In the genomic region with DNA sequence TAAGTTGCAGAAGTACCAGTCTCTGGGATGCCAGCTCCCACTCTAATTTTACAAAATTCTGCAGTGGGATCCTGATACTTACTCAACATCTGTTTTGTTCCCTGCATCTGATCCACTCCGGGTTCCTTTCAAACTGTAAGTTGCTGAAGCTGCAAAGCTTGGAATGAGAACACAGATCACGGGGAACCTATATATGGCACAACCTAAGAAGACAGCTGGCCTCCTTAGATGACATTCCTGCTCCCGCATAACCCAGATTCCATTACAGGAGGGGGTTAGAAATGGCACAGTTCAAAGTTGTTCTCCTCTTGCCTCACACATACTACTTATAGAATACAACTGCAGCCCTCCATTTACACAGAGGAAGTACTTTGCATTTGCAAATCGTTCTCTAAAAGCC, we compare ENCODE assay signal across 22 mouse cellular contexts.
A peak's percentile ranks its signal among the peaks of the same experiment; 100 is the strongest.
DNase-seq lines count a peak whose midpoint lies in the region; ATAC-seq and TF ChIP-seq lines count a peak whose summit lies in the region.
"Had no signal": no experiment of that assay in that cellular context is flagged by ENCODE, and none has a peak within 500 bp of the region (broad histone marks: within the 10 kb centered on the region; RNA-seq: fewer than 3 reads in every experiment).

No protein-coding gene starts in this region.

- no peak overlapping the region for H3K4me2 ChIP-seq in embryonic facial prominence, embryonic 14.5 days (ENCODE audit: low read depth, low read length)
- H3K4me2 ChIP-seq in heart, embryonic 15.5 days = peak overlapping the region; percentile 31; the same call in 1 of the 2 replicates
- H3K4me2 ChIP-seq in limb, embryonic 14.5 days (replicated peaks; ENCODE audit: low read depth, low read length, severe bottlenecking) = no peak overlapping the region
- H3K4me2 ChIP-seq: embryonic facial prominence, embryonic 13.5 days; limb, embryonic 12.5 days; liver, embryonic 15.5 days had no signal

- no peaks in the 10 kb centered on the region for H3K36me3 ChIP-seq in embryonic facial prominence, embryonic 14.5 days (ENCODE audit: control insufficient read depth, insufficient read depth, low read length)
- H3K36me3 ChIP-seq in embryonic facial prominence, embryonic 10.5 days (replicated peaks) = no peaks in the 10 kb centered on the region
- no peaks in the 10 kb centered on the region for H3K36me3 ChIP-seq in heart, embryonic 15.5 days
- H3K36me3 ChIP-seq in limb, embryonic 14.5 days (ENCODE audit: control insufficient read depth, insufficient read depth, low read length) = no peaks in the 10 kb centered on the region
- H3K36me3 ChIP-seq in limb, embryonic 10.5 days = no peaks in the 10 kb centered on the region
- H3K36me3 ChIP-seq: embryonic facial prominence, embryonic 13.5 days; G1E; limb, embryonic 12.5 days; liver, embryonic 15.5 days had no signal

- peak; percentile 47 for DNase-seq in embryonic facial prominence, embryonic 14.5 days (ENCODE audit: low spot score)
- DNase-seq in embryonic facial prominence, embryonic 10.5 days (ENCODE audit: low spot score) = no peak
- no peak for DNase-seq in heart, postnatal 36 days
- DNase-seq in limb, embryonic 14.5 days (ENCODE audit: low spot score) = peak; percentile 18
- no peak for DNase-seq in limb, embryonic 10.5 days (ENCODE audit: low spot score)
- DNase-seq in mesoderm, embryonic 11.5 days (ENCODE audit: low read depth, low spot score) = peak; percentile 12
- no peak for DNase-seq in urinary bladder, postnatal 36 days (ENCODE audit: low spot score in 2 of 2)
- DNase-seq: cerebellum, adult 9-10 months; gastrocnemius, adult 2 months; kidney, adult 18-20 months; kidney, postnatal 36 days; midbrain, embryonic 14.5 days; thymus, postnatal 14 days had no signal

- no peak overlapping the region for H3K9ac ChIP-seq in embryonic facial prominence, embryonic 14.5 days (ENCODE audit: low read depth, low read length)
- H3K9ac ChIP-seq in heart, embryonic 15.5 days = no peak overlapping the region
- no peak overlapping the region for H3K9ac ChIP-seq in limb, embryonic 14.5 days (ENCODE audit: low read depth, low read length, severe bottlenecking)
- H3K9ac ChIP-seq: embryonic facial prominence, embryonic 13.5 days; limb, embryonic 12.5 days; liver, embryonic 15.5 days had no signal

- WGBS in embryonic facial prominence, embryonic 14.5 days = 63% methylated on average over 4 of the region's 4 CpGs
- 82% methylated on average over 4 of the region's 4 CpGs for WGBS in embryonic facial prominence, embryonic 10.5 days
- 39% methylated on average over 4 of the region's 4 CpGs for WGBS in heart, embryonic 15.5 days
- 70% methylated on average over 4 of the region's 4 CpGs for WGBS in limb, embryonic 14.5 days
- WGBS in limb, embryonic 10.5 days = 82% methylated on average over 4 of the region's 4 CpGs

- H3K27me3 ChIP-seq in embryonic facial prominence, embryonic 14.5 days (replicated peaks; ENCODE audit: control insufficient read depth, insufficient read depth, low read length) = no peaks in the 10 kb centered on the region
- H3K27me3 ChIP-seq in embryonic facial prominence, embryonic 10.5 days (replicated peaks; ENCODE audit: low read depth, poor library complexity, severe bottlenecking) = no peaks in the 10 kb centered on the region
- H3K27me3 ChIP-seq in heart, embryonic 15.5 days = no peaks in the 10 kb centered on the region
- H3K27me3 ChIP-seq in limb, embryonic 14.5 days (ENCODE audit: control insufficient read depth, insufficient read depth, low read length) = no peaks in the 10 kb centered on the region
- H3K27me3 ChIP-seq in limb, embryonic 10.5 days (ENCODE audit: low read depth, poor library complexity, severe bottlenecking) = no peaks in the 10 kb centered on the region
- H3K27me3 ChIP-seq: embryonic facial prominence, embryonic 13.5 days; limb, embryonic 12.5 days; liver, embryonic 15.5 days had no signal

- no peak overlapping the region for H3K4me3 ChIP-seq in embryonic facial prominence, embryonic 14.5 days (ENCODE audit: low read depth, low read length)
- H3K4me3 ChIP-seq in embryonic facial prominence, embryonic 10.5 days = no peak overlapping the region
- no peak overlapping the region for H3K4me3 ChIP-seq in heart, embryonic 15.5 days
- no peak overlapping the region for H3K4me3 ChIP-seq in limb, embryonic 14.5 days (replicated peaks; ENCODE audit: low read length)
- no peak overlapping the region for H3K4me3 ChIP-seq in limb, embryonic 10.5 days
- H3K4me3 ChIP-seq: embryonic facial prominence, embryonic 13.5 days; gastrocnemius, adult 2 months; limb, embryonic 12.5 days; liver, embryonic 15.5 days had no signal

- H3K9me3 ChIP-seq in embryonic facial prominence, embryonic 14.5 days (ENCODE audit: control insufficient read depth, low read length) = no peaks in the 10 kb centered on the region
- no peaks in the 10 kb centered on the region for H3K9me3 ChIP-seq in embryonic facial prominence, embryonic 10.5 days
- H3K9me3 ChIP-seq in heart, embryonic 15.5 days (replicated peaks) = no peaks in the 10 kb centered on the region
- H3K9me3 ChIP-seq in limb, embryonic 14.5 days (ENCODE audit: control insufficient read depth, low read length) = no peaks in the 10 kb centered on the region
- H3K9me3 ChIP-seq in limb, embryonic 10.5 days (replicated peaks) = no peaks in the 10 kb centered on the region
- H3K9me3 ChIP-seq: embryonic facial prominence, embryonic 13.5 days; G1E; limb, embryonic 12.5 days; liver, embryonic 15.5 days had no signal

- no peak for TF ChIP-seq POLR2A in limb, embryonic 14.5 days (IDR thresholded peaks at IDR 0.05; ENCODE audit: borderline replicate concordance, extremely low read depth, insufficient read depth, insufficient read length)

- H3K27ac ChIP-seq in embryonic facial prominence, embryonic 14.5 days (replicated peaks; ENCODE audit: low read depth, low read length) = no peak overlapping the region
- H3K27ac ChIP-seq in embryonic facial prominence, embryonic 10.5 days (replicated peaks) = no peak overlapping the region
- peak overlapping the region; percentile 22 for H3K27ac ChIP-seq in heart, embryonic 15.5 days
- H3K27ac ChIP-seq in limb, embryonic 14.5 days (replicated peaks; ENCODE audit: low read depth, low read length) = no peak overlapping the region
- H3K27ac ChIP-seq in limb, embryonic 10.5 days = no peak overlapping the region
- H3K27ac ChIP-seq: embryonic facial prominence, embryonic 13.5 days; gastrocnemius, adult 2 months; hindbrain, postnatal 0 days; limb, embryonic 12.5 days; liver, embryonic 15.5 days; stomach, postnatal 0 days had no signal

- peak; percentile 63; the same call in 1 of the 2 replicates for ATAC-seq in embryonic facial prominence, embryonic 14.5 days (ENCODE audit: low read depth)
- ATAC-seq in heart, embryonic 15.5 days (replicated peaks; ENCODE audit: insufficient number of reproducible peaks, insufficient read depth, low FRiP score, low read depth) = peak; percentile 76
- peak; percentile 63 for ATAC-seq in limb, embryonic 14.5 days (ENCODE audit: low FRiP score, low read depth)
- ATAC-seq: CD4-positive, CD25-positive, alpha-beta regulatory T cell, adult 4 months; hindbrain, postnatal 0 days; lung, postnatal 0 days had no signal

- intact Hi-C loops in heart, postnatal 36 days (cut with DNase I) = no loop called here

- no peaks in the 10 kb centered on the region for H3K4me1 ChIP-seq in embryonic facial prominence, embryonic 14.5 days (ENCODE audit: control insufficient read depth, insufficient read depth, low read length)
- no peaks in the 10 kb centered on the region for H3K4me1 ChIP-seq in embryonic facial prominence, embryonic 10.5 days
- H3K4me1 ChIP-seq in heart, embryonic 15.5 days (replicated peaks) = no peaks in the 10 kb centered on the region
- no peaks in the 10 kb centered on the region for H3K4me1 ChIP-seq in limb, embryonic 14.5 days (ENCODE audit: control insufficient read depth, insufficient read depth, low read length)
- H3K4me1 ChIP-seq in limb, embryonic 10.5 days = no peaks in the 10 kb centered on the region
- H3K4me1 ChIP-seq: embryonic facial prominence, embryonic 13.5 days; limb, embryonic 12.5 days; liver, embryonic 15.5 days had no signal

Comparison
In these comparisons a context has a peak if more than half of its experiments do, and no peak if none do; other contexts are left out.
1. DNase-seq: peak in embryonic facial prominence, embryonic 14.5 days (single experiment), limb, embryonic 14.5 days (single experiment) and mesoderm, embryonic 11.5 days (single experiment); none in embryonic facial prominence, embryonic 10.5 days (single experiment), heart, postnatal 36 days (0 of 2), limb, embryonic 10.5 days (single experiment) and urinary bladder, postnatal 36 days (0 of 2).
2. Peak in every context shown above with its lines, with median percentiles within 50 percentile points of each other: ATAC-seq.